Mouse (Mus musculus) limb, embryonic 14.5 days (tissue): ENCODE measurements around the gene Tox4. TPM values are rescaled to one million over a fixed set of nuclear protein-coding genes. Genes with fewer than 3 reads are reported as not detected.
"Not testable (repeated sequence)": the region's sequence is repeated elsewhere in the genome, so short reads cannot be mapped to it uniquely, and the experiment has no call there.

Experiments used
- ATAC-seq: fragments of 200-750 bp; cut with Nextera tagmentation; 2 replicates; pipeline ENCODE4 v1.8.0; 2017; ENCODE audit warnings: low read depth, moderate number of reproducible peaks, moderate TSS enrichment; ENCODE audit not compliant: low FRiP score
- DNase-seq: peaks from one replicate; pipeline ENCODE4 v3.0.0-alpha.2; 2015; ENCODE audit warnings: low spot score
- H3K27ac ChIP-seq: fragments of 300-500 bp; sonication (generic); replicated peaks from 2 replicates; pipeline ENCODE4 v1.5.1; 2014; ENCODE audit warnings: low read depth, mild to moderate bottlenecking, low read length, moderate library complexity, mixed read lengths
- H3K27me3 ChIP-seq: fragments of 300-500 bp; sonication (generic); 2 replicates; pipeline ENCODE4 v1.6.1; 2014; ENCODE audit warnings: low read length, mixed read lengths; ENCODE audit not compliant: control insufficient read depth, insufficient read depth
- H3K36me3 ChIP-seq: fragments of 300-500 bp; sonication (generic); 2 replicates; pipeline ENCODE4 v1.6.1; 2014; ENCODE audit warnings: mild to moderate bottlenecking, low read length, moderate library complexity, mixed read lengths; ENCODE audit not compliant: control insufficient read depth, insufficient read depth
- H3K4me1 ChIP-seq: fragments of 300-500 bp; sonication (generic); 2 replicates; pipeline ENCODE4 v1.6.1; 2014; ENCODE audit warnings: antibody characterized with exemption, low read length, mixed read lengths; ENCODE audit not compliant: control insufficient read depth, insufficient read depth
- H3K4me2 ChIP-seq: fragments of 300-500 bp; sonication (generic); replicated peaks from 2 replicates; pipeline ENCODE4 v1.6.1; 2014; ENCODE audit warnings: low read depth, mild to moderate bottlenecking, low read length, moderate library complexity; ENCODE audit not compliant: severe bottlenecking
- H3K4me3 ChIP-seq: fragments of 300-500 bp; sonication (generic); replicated peaks from 2 replicates; pipeline ENCODE4 v1.5.1; 2014; ENCODE audit warnings: low read length
- H3K9ac ChIP-seq: fragments of 300-500 bp; sonication (generic); 2 replicates; pipeline ENCODE4 v1.6.1; 2014; ENCODE audit warnings: mild to moderate bottlenecking, low read depth, low read length, moderate library complexity; ENCODE audit not compliant: severe bottlenecking
- H3K9me3 ChIP-seq: fragments of 300-500 bp; sonication (generic); 2 replicates; pipeline ENCODE4 v1.6.1; 2016; ENCODE audit warnings: low read length; ENCODE audit not compliant: control insufficient read depth
- POLR2A ChIP-seq: fragments of 200-500 bp; IDR thresholded peaks from 2 replicates; pipeline ENCODE4 v1.8.0; 2012; ENCODE audit warnings: inconsistent platforms, mild to moderate bottlenecking, moderate library complexity, borderline replicate concordance; ENCODE audit not compliant: insufficient read depth, insufficient read length; ENCODE audit errors: extremely low read depth
- WGBS: fragments of 180-500 bp; shearing (Covaris S2); extraction: QIAGEN DNeasy Blood & Tissue Kit; methylation state at CpG from one replicate; pipeline ENCODE4 v1.1.7; 2014; 5-methylcytosine and 5-hydroxymethylcytosine counted together
- polyA plus RNA-seq, 2 experiments: library from polyadenylated mRNA; depleted of rRNA in 1 of 2; stranded (reverse) in 1 of 2; unstranded in 1 of 2; fragments of >200 nt; fragmentation: Nextera tagmentation in 1 of 2; extraction: Ambion mirVana in 1 of 2; gene quantifications; 2 replicates each; pipeline versions ENCODE4 v1.2.1 to v1.2.3; 2012 to 2014

Gene Tox4
- polyA plus RNA-seq, 2 experiments = 36.5 to 40.0 TPM

DNA sequence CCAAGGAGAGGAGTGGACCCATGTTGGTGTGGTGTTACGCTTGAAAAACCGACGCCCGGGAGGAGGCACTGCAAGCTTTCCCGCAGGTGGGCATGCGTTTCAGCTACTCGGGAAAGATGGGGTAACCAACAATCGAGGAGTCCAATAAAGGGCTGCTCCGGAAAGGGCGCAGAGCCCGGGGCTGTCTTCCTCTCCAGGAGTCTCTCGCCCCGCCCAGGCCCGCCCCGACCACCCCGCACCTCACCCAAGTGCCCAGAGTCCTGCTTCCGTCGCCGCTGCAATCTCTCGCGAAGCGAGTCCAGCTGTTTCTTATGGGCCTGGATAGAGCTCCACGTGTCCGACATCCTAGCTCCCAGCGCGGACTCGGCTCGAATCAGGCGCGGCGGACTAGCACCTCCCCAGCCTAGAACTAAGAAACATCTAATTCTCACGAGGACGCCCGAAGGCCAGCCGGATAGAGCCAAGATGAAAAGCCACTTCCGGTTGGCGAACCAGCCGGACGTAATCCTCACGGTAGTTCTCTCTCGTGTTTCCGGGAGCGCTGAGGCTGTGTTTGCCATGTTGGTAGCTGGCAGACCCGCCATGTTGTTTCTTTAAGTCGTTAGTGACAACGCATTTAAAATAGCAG is 25.8 kb downstream of the Tox4 start, which contains the start of gene Mettl3:
Gene Mettl3, minus strand, starts transcription at position 485 of the 628 bp plus-strand sequence.
- peak within 1 kb of the TSS; percentile 71 for H3K4me2 ChIP-seq
- peak; percentile 98 for DNase-seq
- ATAC-seq = peak; percentile 96
- H3K4me3 ChIP-seq = peak within 1 kb of the TSS; percentile 66
- 0% methylated on average over 46 of the region's 46 CpGs for WGBS
- no peaks in the 10 kb centered on the region for H3K9me3 ChIP-seq
- H3K9ac ChIP-seq = peak within 1 kb of the TSS; percentile 74
- peak; percentile 23; the same call in 1 of the 2 replicates for TF ChIP-seq POLR2A
- H3K4me1 ChIP-seq = peaks cover 4% of the 10 kb centered on the region; the same call in 1 of the 2 replicates
- no peaks in the 10 kb centered on the region for H3K27me3 ChIP-seq
- H3K27ac ChIP-seq = peak within 1 kb of the TSS; percentile 92
- peaks cover 16% of the 10 kb centered on the region for H3K36me3 ChIP-seq

DNA sequence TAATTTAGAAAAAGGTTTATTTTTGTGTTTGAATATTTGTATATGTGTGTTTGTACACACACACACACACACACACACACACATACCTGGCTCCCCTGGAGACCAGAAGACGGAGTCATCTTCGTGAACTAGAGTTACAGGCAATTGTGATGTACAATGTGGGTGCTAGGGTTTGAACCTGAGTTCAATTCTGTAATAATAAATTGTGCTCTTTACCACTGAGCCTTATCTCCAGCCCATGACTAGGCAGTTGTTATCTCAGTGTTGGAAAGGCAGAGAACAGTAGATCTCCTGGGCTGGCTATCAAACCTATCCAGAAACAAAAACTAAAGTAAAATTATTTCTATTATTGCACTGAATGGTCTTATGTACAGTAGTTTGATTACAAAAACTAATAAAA is 27.2 kb downstream of the Tox4 start:
- peaks cover 17% of the 10 kb centered on the region for H3K36me3 ChIP-seq
- H3K9me3 ChIP-seq = no peaks in the 10 kb centered on the region
- H3K27me3 ChIP-seq = no peaks in the 10 kb centered on the region
- DNase-seq (no peak), ATAC-seq (no peak)
- H3K27ac ChIP-seq = no peak overlapping the region
- H3K4me2 ChIP-seq = no peak overlapping the region
- no peak for TF ChIP-seq POLR2A
- WGBS = 98% methylated on average over 2 of the region's 2 CpGs
- peaks cover 4% of the 10 kb centered on the region; the same call in 1 of the 2 replicates for H3K4me1 ChIP-seq
- no peak overlapping the region for H3K9ac ChIP-seq
- no peak overlapping the region for H3K4me3 ChIP-seq

DNA sequence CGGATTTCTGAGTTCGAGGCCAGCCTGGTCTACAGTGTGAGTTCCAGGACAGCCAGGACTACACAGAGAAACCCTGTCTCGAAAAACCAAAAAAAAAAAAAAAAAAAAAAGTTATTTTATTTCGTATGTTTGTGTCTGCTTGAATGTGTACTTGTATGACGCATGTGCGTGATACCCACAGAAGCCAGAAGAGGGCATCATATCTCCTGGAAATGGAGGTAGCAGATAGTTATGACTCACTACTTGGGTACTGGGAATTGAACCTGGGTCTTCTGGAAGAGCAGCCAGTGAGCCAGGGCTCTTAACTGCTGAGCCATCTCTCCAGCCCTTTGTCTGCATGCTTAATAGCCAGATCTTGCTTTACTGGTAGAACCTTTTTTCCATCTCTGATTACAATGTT is 31.4 kb downstream of the Tox4 start:
- WGBS = 92% methylated on average over 5 of the region's 6 CpGs
- not testable (repeated sequence) for H3K27me3 ChIP-seq, DNase-seq, H3K4me1 ChIP-seq, H3K9ac ChIP-seq, H3K4me2 ChIP-seq, H3K27ac ChIP-seq, ATAC-seq, H3K4me3 ChIP-seq, H3K9me3 ChIP-seq
- peaks cover 54% of the 10 kb centered on the region for H3K36me3 ChIP-seq

DNA sequence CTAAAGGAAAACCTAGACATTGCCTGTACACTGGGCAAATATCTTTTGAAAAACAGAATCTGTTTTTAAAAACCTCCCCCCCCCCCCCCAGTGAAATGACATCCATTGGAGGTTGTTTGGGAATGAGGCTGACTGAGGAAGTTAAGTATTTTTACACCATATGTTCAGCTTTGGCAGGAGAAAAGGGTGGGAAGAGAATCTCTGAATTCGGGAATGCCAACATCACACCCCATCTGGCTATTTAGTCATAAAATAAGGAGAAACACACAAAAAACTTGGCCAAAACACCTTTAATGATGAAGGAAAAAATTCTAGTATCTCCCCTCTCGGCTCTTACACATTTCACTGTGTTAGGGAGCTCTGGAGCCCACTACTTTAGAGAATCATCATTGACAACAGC is 32.0 kb downstream of the Tox4 start:
- H3K9ac ChIP-seq = no peak overlapping the region
- peaks cover 54% of the 10 kb centered on the region for H3K36me3 ChIP-seq
- ATAC-seq = no peak
- DNase-seq = no peak
- peaks cover 6% of the 10 kb centered on the region for H3K4me1 ChIP-seq
- 93% methylated on average over 2 of the region's 2 CpGs for WGBS
- TF ChIP-seq POLR2A = no peak
- H3K4me2 ChIP-seq = no peak overlapping the region
- no peak overlapping the region for H3K4me3 ChIP-seq
- no peaks in the 10 kb centered on the region for H3K27me3 ChIP-seq
- H3K27ac ChIP-seq = no peak overlapping the region
- H3K9me3 ChIP-seq = no peaks in the 10 kb centered on the region

- H3K4me2 ChIP-seq = peak overlapping the region; percentile 77
- DNase-seq = no peak
- 85% methylated on average over 26 of the region's 26 CpGs for WGBS
- peaks cover 51% of the 10 kb centered on the region for H3K36me3 ChIP-seq
- H3K27me3 ChIP-seq = no peaks in the 10 kb centered on the region
- H3K9me3 ChIP-seq = no peaks in the 10 kb centered on the region
- no peak overlapping the region for H3K27ac ChIP-seq
- no peak for TF ChIP-seq POLR2A
- H3K4me1 ChIP-seq = peaks cover 13% of the 10 kb centered on the region
- H3K9ac ChIP-seq = no peak overlapping the region
- H3K4me3 ChIP-seq = no peak overlapping the region
- ATAC-seq = no peak
Measured at GRCm38 (mm10) chr14:52313931-52314807, 35.2 kb downstream of the Tox4 start.
